Mouse (Mus musculus): ENCODE measurements around the gene Gm3233.
"Not testable (repeated sequence)": the region's sequence is repeated elsewhere in the genome, so short reads cannot be mapped to it uniquely, and the experiment has no call there.

GRCm38 (mm10) chr10:77782442-77782841 lies 23.0 kb upstream of the Gm3233 start, which contains the start of gene Gm3250:
- TF ChIP-seq POLR2A (IDR thresholded peaks at IDR 0.05; ENCODE audit: borderline replicate concordance, control insufficient read depth, low read depth, low read length); CTCF (IDR thresholded peaks at IDR 0.05; ENCODE audit: control insufficient read depth, insufficient read depth, low read length): not testable (repeated sequence)

All from bone marrow, adult 2 months (tissue).